Mouse (Mus musculus) fat pad, adult 2 months (tissue): ENCODE results near the gene Ren1.

Source experiments
- DNase-seq: peaks from one replicate; pipeline ENCODE4 v3.0.0-alpha.2; 2011; ENCODE audit warnings: low read depth, low spot score; ENCODE audit errors: extremely low read depth

Gene Ren1

DNA sequence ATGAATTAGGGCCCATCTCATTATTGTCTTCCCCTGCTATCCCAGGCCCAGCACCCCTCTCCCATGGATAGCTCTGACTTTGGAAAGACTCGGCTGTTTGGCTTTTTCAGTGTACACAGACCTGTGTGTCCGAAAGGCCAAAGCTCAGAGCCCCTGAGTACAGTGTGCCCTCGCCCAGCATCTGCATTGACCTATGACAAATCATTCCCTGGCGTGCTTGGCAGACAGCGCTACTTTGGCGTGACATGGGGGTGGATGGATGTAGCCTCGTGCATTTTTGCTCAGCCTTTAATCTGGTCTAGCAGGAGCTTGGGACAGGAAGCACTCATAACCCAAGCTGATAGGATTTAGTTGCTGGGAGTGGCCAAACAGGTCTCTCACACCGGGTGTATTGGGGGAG is 21.8 kb downstream of the Ren1 start:
- DNase-seq, result no peak

DNA sequence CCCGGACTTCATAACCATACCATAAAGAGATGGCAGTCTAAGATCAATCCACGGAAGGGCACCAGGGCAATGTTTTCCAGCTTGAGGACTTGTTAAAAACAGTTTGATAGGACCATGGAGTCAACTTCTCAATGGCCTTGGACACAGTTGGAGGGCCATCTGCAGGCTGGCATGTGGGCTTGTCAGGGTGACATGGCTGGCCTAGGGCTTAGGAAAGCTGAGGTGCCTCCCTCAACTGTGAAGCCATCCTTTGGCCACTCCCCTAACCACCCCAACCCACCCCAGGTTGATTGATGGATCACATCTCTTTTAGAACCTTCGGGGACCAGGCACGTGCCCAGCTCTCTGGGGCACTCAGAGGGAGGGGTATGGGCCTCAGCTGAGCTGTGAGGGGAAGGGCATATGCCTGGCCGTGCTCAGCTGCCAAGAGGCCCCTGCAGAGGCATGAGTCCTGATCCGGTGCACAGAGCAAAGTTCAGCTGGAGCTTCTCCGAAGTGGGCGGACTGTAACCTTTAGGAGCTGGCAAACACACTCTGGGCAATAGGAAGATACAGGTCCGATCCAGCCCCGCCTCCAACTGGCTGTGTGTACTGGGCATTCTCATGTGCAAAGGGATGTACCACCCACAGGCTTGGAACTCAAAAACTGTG is 25.5 kb downstream of the Ren1 start:
- no peak for DNase-seq

DNA sequence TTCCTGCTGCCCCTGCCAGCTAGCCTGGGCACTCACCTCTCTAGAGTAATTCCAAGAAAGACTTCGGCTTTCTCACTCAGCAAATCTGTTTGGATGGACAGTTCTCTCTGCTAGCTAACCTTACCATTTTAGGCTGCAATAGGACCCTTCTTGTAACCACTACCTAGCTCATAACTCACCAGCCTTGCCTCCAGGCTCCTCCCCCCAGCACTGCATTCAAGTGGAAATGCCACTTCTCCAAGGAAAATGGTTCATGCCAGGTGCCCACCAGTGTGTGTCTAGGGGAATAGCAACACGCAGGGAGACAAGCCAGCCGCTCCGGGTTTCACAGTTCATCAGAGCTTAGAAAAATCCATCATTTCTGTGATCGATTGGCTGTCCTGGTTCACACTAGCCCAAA is 27.2 kb downstream of the Ren1 start:
- no peak for DNase-seq

- DNase-seq, result no peak
These were observed 29.1 kb downstream of the Ren1 start for GRCm38 (mm10) chr1:133379254-133379985.

- DNase-seq, result no peak
These were observed 29.6 kb downstream of the Ren1 start for GRCm38 (mm10) chr1:133379986-133380320.

- no peak for DNase-seq
These were observed 30.2 kb downstream of the Ren1 start for GRCm38 (mm10) chr1:133380347-133381065.

- no peak for DNase-seq
These were observed 31.7 kb downstream of the Ren1 start for GRCm38 (mm10) chr1:133382008-133382407.

- DNase-seq, result no peak
These were observed 32.3 kb downstream of the Ren1 start for GRCm38 (mm10) chr1:133382552-133383155.

DNA sequence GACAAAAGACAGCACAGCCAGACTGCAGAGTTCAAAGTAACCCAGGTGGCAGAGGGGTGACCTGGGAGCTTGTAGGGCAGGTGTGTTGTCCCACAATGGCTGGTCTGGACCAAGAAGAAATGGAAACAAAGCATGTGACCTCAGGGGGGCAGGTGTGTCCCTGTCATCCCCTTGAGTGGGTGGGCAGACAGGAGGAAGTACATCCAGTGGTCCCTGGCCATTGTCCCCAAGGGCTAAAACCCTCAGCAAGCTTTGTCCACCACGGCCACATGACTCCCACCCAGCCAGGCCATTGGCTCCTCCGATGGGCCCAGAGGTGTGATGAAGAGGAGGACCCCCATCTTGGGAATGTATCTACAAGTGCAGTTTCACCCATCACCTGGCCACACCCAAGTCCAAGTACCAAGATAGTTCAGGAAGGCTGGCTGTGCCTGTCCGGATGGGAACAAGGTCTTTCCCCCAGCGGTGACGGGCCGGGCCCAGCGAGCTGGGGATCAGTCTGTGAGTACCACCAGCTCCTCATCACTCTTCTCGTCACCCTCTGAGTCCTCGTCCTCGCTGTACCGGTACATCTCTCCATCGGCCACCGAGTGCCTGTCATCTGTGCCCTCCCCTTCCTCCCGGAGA is 33.0 kb downstream of the Ren1 start:
- DNase-seq, result no peak

DNA sequence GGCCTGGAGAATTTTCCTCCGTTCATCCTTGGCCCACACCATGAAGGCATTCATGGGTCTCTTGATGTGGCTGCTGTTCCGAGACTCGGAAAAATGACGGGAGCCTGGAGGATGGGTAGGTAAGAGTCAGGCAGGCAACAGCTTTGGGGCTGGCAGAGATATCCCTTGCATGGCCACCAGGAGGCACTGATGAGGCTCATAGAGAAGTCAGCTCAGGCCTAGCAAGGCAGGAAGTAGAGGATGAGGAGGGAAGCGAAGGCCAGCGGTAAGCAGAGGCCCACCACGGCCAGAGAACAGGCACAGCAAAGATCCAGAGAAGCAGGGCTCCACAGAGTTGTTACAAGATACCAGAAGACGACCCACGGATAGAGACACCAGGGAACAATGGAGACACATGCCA is 35.2 kb downstream of the Ren1 start:
- no peak for DNase-seq

DNA sequence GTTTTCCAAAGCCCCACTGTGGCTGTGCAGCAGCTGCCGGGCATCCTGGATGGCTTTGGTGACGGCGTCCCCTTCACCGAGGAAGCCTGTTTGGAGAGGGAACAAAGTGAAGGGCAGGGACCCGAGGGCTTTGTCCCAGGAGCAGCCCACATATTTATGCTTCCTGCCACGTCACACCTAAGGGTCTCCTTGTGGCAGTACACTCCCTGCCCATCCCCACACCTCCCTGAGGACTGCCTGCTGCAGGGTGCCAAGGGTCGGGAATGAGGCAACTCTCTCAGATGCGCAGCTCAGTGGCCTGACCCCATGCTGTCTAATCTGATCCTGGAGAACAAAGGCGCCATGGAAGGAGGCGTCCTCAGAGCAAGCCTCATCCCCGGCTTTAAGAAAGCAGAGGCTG is 35.9 kb downstream of the Ren1 start:
- DNase-seq, result no peak

DNA sequence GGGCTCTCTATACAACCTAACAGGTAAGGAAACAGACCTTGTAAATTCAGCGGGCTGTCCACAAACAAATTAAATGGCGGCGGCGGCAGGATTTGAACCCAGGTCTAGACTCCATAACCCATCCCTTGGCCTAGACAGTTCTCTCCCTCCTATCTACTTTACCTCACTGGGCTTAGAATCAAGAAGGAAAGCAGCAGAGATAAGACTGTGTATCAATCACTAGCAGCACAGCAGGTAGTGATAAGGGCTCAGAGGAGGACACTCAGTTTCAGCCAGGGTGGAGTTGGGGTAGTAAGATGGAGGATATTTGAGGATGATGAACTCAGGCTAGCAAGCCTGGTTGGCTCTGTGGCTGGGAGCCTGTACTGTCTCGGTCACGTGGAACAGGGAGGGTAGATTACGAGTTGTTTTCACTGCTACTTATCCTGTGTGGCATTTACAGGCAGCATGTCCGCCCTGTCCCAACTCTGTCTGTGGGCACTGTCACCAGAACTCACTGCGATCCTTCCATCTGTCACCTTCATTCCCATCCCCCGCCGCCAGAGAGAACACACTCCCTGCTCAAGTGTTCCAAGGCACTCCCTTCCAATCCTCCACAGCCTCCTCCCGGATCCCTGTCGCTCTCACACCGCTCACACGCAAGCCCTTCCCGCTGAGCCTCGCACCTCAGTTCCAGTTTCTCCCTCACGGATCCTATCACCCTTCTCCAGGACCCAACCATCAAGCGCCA is 37.4 kb downstream of the Ren1 start:
- DNase-seq, result no peak

DNA sequence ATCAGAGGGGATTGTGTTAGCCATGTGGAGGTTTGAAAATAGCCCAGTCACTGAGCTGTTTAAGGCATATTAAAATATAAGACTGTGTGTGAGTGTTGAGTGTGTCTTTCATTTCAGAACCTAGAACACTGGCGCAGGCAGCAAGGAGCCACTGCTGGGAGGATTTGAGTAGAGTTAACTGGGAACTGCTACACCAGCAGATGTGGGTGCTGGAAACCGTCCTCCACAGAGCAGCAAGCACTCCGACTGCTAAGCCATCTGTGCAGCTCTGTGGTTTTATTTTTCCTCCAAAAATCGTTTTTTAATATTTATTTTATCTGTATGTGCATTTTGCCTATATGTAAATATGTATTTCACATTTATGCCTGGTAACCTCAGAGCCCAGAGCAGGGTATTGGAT is 44.4 kb downstream of the Ren1 start:
- no peak for DNase-seq

DNA sequence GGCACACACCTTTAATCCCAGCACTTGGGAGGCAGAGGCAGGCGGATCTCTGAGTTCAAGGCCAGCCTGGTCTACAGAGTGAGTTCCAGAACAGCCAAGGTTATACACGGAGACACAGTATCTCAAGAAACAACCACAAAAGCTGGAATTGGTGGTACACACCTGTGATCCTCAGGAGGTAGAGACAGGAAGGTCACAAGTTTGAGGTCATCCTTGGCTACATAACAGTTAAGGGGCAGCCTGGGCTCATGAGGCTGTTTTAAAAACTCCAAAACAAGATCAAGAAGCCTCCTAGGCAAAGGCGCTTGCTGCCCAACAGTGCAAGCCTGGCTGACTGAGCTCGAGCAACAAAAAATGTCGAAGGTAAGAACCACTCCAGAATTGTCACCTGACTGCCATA is 46.4 kb downstream of the Ren1 start:
- DNase-seq, result no peak

GRCm38 (mm10) chr1:133397094-133397482 is 46.8 kb downstream of the Ren1 start:
- no peak for DNase-seq

GRCm38 (mm10) chr1:133397483-133398237 is 47.4 kb downstream of the Ren1 start:
- no peak for DNase-seq

- no peak for DNase-seq
These were observed 49.9 kb downstream of the Ren1 start for GRCm38 (mm10) chr1:133400014-133400725.

DNA sequence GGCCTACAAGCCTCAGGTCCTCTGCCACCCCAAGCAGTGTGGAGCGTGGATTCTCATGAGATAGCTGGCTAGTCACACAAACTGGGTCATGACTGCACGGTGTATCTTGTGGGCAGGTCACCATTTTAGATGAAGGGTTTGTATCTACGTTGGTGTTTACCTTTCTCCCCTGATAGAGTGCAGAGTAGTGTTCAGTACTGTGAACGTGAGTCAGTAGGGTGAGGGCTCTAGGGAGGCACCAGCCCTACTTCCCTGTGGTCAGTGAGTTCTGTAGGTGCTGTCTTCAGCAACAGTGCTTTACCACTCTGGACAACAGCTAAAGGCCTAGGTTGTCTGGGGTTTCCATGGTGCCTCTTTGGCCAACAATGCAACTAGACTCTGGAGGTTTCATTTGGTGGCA is 53.7 kb downstream of the Ren1 start:
- DNase-seq, result no peak

GRCm38 (mm10) chr1:133406614-133407013 is 56.3 kb downstream of the Ren1 start:
- no peak for DNase-seq
